Mouse (Mus musculus): ENCODE measurements around the gene Osbpl11.
"Not testable (repeated sequence)": the region's sequence is repeated elsewhere in the genome, so short reads cannot be mapped to it uniquely, and the experiment has no call there.

The Osbpl11 gene

DNA sequence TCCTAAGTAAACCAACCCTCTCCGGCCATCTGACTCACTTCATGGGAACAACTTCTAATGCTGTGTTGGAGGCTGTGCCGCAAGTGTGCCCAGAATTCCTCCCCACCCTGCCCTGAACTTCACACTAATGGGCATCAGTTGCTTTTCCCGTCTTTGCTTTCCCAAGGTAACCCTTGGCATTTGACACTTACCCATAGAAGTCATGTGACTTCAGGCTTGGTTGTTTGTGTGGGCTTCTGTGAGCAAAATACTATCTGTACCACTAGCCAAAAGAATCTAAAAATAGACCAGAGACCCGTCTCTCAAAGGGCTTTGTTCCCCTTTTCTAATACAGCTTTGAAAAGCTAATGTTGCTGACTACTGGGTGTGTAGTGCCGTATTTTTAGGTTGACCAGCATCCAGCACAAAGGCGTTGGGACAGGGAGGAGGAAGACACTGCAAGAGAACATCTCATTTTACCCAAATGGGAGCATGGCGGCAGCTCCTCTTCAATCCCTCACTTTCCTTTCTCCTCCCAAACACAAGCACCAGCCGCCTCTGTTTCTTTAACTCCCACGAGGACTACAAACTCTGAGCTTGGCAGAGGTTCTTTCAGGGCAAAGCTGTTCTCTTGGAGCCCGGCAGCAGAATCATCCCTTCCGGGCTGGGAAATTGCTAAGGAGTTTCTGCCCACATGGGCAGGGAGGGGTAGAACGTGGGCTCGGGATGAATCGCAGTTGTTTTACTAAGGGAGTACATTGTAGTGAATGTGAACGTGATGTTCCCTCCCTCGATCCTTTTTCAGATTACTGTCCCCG, 6.4 kb upstream of the Osbpl11 start:
- DNase-seq, result no peak

- DNase-seq, result not testable (repeated sequence)
Observed at GRCm38 (mm10) chr16:33179222-33179621, 5.6 kb upstream of the Osbpl11 start.

- no peak for DNase-seq
Observed at GRCm38 (mm10) chr16:33179911-33180310, 5.0 kb upstream of the Osbpl11 start.

DNA sequence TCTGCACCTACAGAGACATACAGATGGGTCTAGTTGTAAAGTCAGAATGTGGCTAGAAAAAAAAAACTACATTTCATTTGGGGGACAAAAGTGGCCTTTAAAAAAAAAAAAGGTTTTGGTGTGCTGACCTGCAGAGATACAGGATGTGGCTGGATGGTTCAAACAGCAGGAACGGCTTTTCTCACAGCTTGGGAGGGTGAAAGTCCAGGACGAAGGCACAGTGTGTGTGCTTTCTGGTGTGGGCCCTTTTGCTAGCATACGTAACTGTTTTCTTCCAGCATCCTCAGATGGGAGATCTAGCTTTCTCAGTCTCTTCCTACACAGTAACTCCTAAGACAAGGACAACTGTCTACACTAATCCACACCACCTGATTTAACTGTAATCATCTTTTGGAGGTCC, 4.1 kb upstream of the Osbpl11 start:
- no peak for DNase-seq

GRCm38 (mm10) chr16:33185261-33186046, 583 bp downstream of the Osbpl11 start:
- peak; percentile 70 to 73 for DNase-seq

- DNase-seq, result no peak
Observed at GRCm38 (mm10) chr16:33186134-33186533, 1.3 kb downstream of the Osbpl11 start.

GRCm38 (mm10) chr16:33188076-33188475, 3.2 kb downstream of the Osbpl11 start:
- DNase-seq, result peak; percentile 58 to 70

DNA sequence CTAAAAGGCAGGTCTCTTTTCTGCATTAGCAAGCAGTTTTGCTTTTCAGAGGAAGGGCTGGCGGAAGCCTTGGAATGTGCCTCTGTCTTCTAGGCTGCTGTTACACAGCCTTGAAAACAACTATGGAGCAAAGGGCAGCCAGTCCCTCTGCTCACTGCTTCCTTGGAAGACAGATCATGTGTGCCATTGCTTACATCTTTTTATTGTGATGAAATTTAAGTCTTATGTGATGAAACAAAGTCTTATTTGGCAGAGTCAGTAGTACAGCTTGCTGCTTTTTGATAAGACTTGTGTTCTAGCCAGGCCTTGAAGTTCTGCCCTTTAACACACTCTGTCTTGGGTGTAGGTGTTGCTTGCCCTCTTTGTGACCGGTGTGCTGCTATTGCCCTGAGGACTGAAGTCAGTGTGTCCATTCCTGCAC, 6.8 kb downstream of the Osbpl11 start:
- no peak for DNase-seq

GRCm38 (mm10) chr16:33192280-33192679, 7.4 kb downstream of the Osbpl11 start:
- DNase-seq, result no peak

GRCm38 (mm10) chr16:33193649-33194048, 8.8 kb downstream of the Osbpl11 start:
- DNase-seq, result peak; percentile 48 to 55

DNA sequence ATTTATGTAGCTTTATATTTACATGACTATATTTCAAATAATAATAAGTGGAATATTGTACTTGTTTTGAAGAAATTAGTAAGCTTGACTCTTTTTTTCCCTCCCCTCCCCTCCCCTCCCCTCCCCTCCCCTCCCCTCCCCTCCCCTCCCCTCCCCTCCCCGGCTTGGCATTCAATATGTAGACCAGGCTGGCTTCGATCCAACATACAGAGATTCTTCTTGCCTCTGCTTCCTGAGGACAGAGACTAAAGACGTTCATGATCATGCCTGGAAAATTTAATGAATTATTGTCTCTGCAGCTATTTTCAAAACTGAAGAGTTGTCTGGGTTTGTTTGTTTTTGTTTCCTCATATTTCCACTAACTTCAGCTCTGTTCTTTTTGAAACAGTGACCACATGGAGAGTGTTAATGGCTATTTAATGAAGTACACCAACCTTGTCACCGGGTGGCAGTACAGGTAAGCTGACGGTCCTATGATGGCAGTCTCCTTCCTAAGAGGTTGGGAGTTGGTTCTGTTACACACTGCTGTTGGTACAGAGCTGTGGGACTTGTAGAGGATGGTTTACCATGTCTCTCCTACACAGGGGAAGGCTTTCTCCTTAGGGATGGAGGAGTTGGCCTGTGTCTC, 10.9 kb downstream of the Osbpl11 start:
- peak in 1 of 2 experiments; percentile 24 for DNase-seq

GRCm38 (mm10) chr16:33196578-33196977, 11.7 kb downstream of the Osbpl11 start:
- no peak for DNase-seq

GRCm38 (mm10) chr16:33200589-33200988, 15.7 kb downstream of the Osbpl11 start:
- no peak for DNase-seq

- no peak for DNase-seq
Observed at GRCm38 (mm10) chr16:33210812-33211211, 25.9 kb downstream of the Osbpl11 start.

- no peak for DNase-seq
Observed at GRCm38 (mm10) chr16:33216313-33217003, 31.6 kb downstream of the Osbpl11 start.

DNA sequence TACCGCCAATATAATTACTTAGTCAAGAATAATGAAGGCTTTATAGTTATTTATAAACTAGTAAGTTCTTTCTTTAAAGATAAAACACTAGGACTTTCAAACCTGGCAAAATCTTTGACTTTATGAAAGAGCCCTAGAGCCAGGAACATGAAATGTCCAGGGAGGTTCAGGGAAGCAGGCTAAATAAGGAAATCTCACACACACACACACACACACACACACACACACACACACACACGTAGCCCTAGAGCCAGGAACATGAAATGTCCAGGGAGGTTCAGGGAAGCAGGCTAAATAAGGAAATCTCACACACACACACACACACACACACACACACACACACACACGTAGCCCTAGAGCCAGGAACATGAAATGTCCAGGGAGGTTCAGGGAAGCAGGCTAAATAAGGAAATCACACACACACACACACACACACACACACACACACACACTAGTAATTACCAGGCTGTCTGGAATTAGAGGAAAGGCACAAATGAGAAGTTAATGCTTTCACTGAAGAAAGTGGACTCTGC, 32.7 kb downstream of the Osbpl11 start:
- not testable (repeated sequence) for DNase-seq

GRCm38 (mm10) chr16:33222482-33222881, 37.6 kb downstream of the Osbpl11 start:
- DNase-seq, result no peak

GRCm38 (mm10) chr16:33224381-33224780, 39.5 kb downstream of the Osbpl11 start:
- DNase-seq, result no peak

DNA sequence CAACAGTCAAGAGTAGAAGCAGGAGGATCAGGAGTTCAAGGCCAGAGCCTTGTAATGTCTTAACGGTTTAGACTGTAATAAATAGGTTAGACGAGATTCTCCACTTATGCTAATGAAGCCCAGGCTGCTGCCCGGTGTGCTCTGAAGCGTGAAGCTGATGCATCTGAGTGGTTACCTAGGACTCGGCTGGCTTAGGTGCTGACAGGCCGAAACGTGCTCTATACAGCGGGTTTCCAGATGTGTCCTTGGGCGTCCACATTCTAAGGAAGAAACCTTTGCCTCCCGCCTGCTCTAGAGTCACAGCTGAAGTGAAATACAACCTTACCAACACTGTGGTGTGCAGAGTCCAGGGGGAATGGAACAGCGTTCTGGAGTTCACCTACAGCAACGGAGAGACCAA, 49.3 kb downstream of the Osbpl11 start:
- DNase-seq, result no peak

GRCm38 (mm10) chr16:33236151-33236550, 51.3 kb downstream of the Osbpl11 start:
- no peak for DNase-seq

GRCm38 (mm10) chr16:33239305-33239704, 54.4 kb downstream of the Osbpl11 start:
- DNase-seq, result no peak

DNA sequence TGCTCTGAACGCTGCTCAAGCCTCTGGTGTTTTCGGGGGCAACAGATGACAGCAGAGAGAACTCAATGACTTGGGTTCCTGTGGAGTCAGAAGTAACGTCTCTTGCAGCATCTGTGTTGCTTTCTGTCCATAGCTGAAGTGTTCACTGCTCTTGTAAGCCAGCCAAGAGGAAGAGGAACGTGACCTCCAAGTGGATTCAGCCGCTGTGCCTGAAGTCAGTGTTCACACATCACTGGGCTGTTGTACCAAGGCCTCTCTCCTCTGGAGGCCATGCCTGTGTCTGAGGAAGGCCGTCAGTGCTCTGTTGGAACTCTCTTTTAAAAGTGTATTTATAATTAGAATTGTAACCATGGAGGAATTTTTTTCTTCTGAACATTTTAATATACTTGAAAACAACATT, 57.2 kb downstream of the Osbpl11 start:
- no peak for DNase-seq
